Mouse (Mus musculus) adrenal gland, adult 8-10 months (tissue): Measurements from ENCODE around the gene Chrm4. TPM values are rescaled to one million over a fixed set of nuclear protein-coding genes. Genes with fewer than 3 reads are reported as not detected.

ENCODE experiments used
- DNase-seq: peaks from one replicate; pipeline ENCODE4 v3.0.0; 2022
- total RNA-seq, 4 experiments: library from RNA; stranded (reverse); gene quantifications; 2 replicates each; pipeline ENCODE4 v1.2.4; 2022

The Chrm4 gene
- total RNA-seq, 4 experiments from 2014 or later: 1.0 to 4.2 (median 2.6) TPM

- peak; percentile 48 for DNase-seq
These were observed 17.3 kb downstream of the Chrm4 start for GRCm38 (mm10) chr2:91944170-91944950.

- DNase-seq: no peak
These were observed 18.4 kb downstream of the Chrm4 start, which contains the start of gene Gm9821 for GRCm38 (mm10) chr2:91945483-91945882. Gm9821 (plus strand) TSS chr2:91945703.

GRCm38 (mm10) chr2:91946836-91947235 lies 19.8 kb downstream of the Chrm4 start:
- no peak for DNase-seq

- DNase-seq: no peak
These were observed 20.5 kb downstream of the Chrm4 start for GRCm38 (mm10) chr2:91947397-91948150.

- no peak for DNase-seq
These were observed 21.1 kb downstream of the Chrm4 start for GRCm38 (mm10) chr2:91948151-91948509.

GRCm38 (mm10) chr2:91948792-91949241 lies 21.8 kb downstream of the Chrm4 start:
- no peak for DNase-seq

- DNase-seq: no peak
These were observed 22.6 kb downstream of the Chrm4 start for GRCm38 (mm10) chr2:91949411-91950274.

GRCm38 (mm10) chr2:91950275-91951085 lies 23.4 kb downstream of the Chrm4 start:
- no peak for DNase-seq

GRCm38 (mm10) chr2:91953825-91954224 lies 26.8 kb downstream of the Chrm4 start:
- peak; percentile 66 for DNase-seq

GRCm38 (mm10) chr2:91955121-91955591 lies 28.1 kb downstream of the Chrm4 start:
- no peak for DNase-seq

- no peak for DNase-seq
These were observed 28.8 kb downstream of the Chrm4 start for GRCm38 (mm10) chr2:91955875-91956274.

GRCm38 (mm10) chr2:91957096-91957495 lies 30.0 kb downstream of the Chrm4 start:
- no peak for DNase-seq

GRCm38 (mm10) chr2:91958049-91958448 lies 31.0 kb downstream of the Chrm4 start:
- no peak for DNase-seq

- no peak for DNase-seq
These were observed 31.8 kb downstream of the Chrm4 start for GRCm38 (mm10) chr2:91958701-91959457.

GRCm38 (mm10) chr2:91959544-91960410 lies 32.7 kb downstream of the Chrm4 start:
- no peak for DNase-seq

GRCm38 (mm10) chr2:91960459-91960858 lies 33.4 kb downstream of the Chrm4 start:
- DNase-seq: no peak

- DNase-seq: no peak
These were observed 35.1 kb downstream of the Chrm4 start for GRCm38 (mm10) chr2:91961901-91962761.

GRCm38 (mm10) chr2:91962864-91963401 lies 35.9 kb downstream of the Chrm4 start:
- no peak for DNase-seq
